Mouse (Mus musculus): Measurements from ENCODE around the gene Otub1. TPM values are rescaled to one million over a fixed set of nuclear protein-coding genes. Genes with fewer than 3 reads are reported as not detected.

Gene Otub1
- total RNA-seq, 2 experiments from 2014 or later = 118 to 130 TPM

GRCm38 (mm10) chr19:7209907-7210646 is 4.0 kb upstream of the Otub1 start:
- DNase-seq = no peak

GRCm38 (mm10) chr19:7205326-7205725 is 790 bp downstream of the Otub1 start:
- no peak for DNase-seq

DNA sequence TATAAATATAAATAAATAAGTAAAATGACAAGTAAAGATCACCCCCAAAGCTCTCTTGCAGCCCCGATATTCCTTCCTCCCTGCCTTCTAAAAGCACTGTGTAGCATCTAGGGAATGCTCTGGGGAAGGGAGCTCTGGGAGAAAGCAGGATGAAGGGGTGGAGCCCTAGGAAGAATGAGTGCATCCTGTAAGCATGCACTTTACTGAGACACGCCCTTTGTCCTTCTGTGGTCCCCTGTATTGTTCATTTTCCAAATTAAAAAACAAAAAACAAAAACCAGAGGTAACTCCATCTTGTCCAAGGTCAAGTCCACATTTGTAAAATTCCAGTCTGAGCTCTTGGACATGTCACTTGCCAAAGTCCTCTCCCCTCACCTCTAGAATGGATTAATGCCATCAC is 1.2 kb downstream of the Otub1 start:
- DNase-seq = no peak

GRCm38 (mm10) chr19:7200427-7200826 is 5.7 kb downstream of the Otub1 start:
- peak; percentile 39 to 41 for DNase-seq

DNA sequence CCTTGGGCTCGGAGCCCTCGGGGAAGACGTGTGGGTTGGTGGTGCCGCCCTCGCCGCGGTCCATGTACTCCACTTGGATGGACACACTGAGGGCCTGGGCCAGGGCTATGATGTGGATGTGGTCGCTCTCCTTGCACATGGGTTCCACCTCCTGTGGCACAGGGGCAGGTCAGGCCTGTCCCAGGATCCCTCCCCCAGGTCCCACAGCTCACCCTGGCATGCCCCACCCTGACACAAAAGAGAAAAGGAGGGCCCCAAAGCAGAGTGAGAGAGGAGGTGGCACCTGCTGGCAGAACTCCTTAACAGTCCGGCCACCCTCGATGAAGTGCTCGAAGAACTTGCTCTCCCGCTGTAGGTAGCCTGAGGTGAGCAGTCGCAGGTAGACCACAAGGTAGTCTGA is 7.0 kb downstream of the Otub1 start:
- DNase-seq = no peak

GRCm38 (mm10) chr19:7197445-7197844 is 8.7 kb downstream of the Otub1 start:
- DNase-seq = no peak

DNA sequence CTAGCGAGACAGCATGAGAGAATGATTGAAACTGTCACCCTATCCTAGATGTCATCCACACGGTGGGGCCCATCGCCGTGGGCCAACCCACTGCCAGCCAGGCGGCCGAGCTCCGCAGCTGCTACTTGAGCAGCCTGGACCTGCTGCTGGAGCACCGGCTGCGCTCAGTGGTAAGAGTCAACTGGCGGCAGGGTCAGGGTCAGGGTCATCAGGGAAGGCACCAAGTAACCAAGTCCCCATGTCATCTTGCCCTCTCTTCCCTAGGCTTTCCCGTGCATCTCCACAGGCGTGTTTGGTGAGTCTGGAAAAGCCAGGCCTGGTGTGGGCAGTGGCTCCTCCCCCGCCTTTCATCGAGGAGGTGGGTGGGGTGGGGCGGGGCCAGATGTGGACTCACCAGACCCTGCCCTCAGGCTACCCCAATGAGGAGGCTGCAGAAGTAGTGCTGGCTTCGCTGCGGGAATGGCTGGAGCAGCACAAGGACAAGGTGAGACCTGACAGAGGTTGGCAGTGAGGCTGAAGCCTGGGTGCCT is 9.3 kb downstream of the Otub1 start:
- peak; percentile 57 to 68 for DNase-seq

GRCm38 (mm10) chr19:7195900-7196728 is 10.0 kb downstream of the Otub1 start:
- DNase-seq = peak; percentile 73 to 87

GRCm38 (mm10) chr19:7192561-7192967 is 13.6 kb downstream of the Otub1 start:
- no peak for DNase-seq

GRCm38 (mm10) chr19:7191639-7192038 is 14.5 kb downstream of the Otub1 start:
- no peak for DNase-seq

- DNase-seq = no peak
Measured at GRCm38 (mm10) chr19:7190986-7191385, 15.1 kb downstream of the Otub1 start.

- no peak for DNase-seq
Measured at GRCm38 (mm10) chr19:7189026-7189425, 17.1 kb downstream of the Otub1 start.

DNA sequence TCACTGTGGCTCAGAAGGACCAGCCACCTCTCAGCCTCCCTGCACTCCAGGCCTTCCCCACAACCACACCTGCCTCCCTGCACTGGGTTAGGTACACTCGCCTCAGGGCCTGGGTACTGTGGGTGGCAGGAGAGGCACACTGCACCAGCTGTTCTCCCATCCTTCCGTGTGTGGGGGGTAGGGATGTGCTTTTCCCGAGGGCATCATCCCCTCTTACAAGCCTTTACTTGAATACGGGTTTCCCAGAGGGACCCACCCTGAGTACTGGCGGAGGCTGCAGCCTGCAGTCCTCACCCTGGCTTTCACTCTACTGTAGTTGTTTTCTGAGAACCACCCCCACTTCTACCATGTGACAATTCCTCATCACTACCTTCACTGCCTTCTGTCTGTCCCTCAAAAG is 19.0 kb downstream of the Otub1 start:
- DNase-seq = no peak

GRCm38 (mm10) chr19:7185715-7186291 is 20.3 kb downstream of the Otub1 start:
- DNase-seq = no peak

- no peak for DNase-seq
Measured at GRCm38 (mm10) chr19:7185059-7185458, 21.1 kb downstream of the Otub1 start.

DNA sequence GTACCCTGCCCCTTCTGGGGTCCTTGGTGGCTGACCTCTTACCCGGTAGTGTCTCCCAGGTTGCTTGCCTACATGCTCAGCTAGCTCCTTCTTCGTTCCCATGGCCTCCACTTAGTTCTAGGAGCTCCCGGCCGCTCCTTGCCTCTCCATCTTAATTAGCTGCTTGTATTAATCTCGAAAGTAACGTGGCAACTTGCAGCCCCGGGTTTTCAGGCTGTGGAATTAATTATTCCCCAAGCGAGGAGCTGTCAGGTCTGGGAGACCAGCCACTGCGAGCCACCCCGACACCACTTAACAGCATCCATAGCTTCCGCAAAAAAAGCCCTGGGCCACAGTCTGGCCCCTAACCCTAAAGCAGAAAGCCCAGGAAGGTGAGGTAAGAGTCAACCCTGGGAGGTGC is 22.7 kb downstream of the Otub1 start:
- DNase-seq = no peak

DNA sequence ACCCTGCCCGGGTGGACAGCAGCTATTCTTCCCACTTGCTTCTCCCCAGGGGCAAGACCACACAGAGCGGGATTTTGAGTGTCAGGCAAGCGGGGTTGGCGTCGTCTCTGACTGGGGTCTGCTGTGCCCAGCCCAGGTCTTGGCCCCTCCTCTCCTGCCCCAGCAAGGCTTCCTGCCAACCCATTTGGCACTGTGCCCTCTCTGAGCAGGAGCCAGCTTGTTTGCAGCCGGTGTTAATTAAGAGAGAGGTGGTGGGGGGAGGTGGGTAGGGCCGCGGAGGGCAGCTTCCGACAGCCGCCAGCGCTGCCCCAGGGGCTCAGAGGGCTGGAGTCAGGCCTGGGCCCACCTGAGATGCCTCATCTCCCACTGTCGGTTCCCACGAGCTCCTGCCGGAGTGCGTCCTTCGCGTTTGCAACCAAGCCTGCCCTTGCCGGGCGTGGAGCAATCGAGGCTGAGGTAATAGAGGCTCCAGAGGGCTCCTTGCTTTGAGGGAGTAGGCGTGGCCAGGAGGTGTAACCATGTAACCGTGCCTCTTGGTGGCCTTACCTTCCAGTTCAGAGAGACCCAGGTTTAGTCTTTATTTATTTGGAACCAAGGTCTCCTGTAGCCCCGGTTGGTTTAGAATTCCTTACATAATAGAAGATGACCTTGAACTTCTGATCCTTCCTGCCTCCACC is 23.7 kb downstream of the Otub1 start:
- DNase-seq = peak; percentile 73 to 74

GRCm38 (mm10) chr19:7181496-7181895 is 24.6 kb downstream of the Otub1 start:
- DNase-seq = no peak

DNA sequence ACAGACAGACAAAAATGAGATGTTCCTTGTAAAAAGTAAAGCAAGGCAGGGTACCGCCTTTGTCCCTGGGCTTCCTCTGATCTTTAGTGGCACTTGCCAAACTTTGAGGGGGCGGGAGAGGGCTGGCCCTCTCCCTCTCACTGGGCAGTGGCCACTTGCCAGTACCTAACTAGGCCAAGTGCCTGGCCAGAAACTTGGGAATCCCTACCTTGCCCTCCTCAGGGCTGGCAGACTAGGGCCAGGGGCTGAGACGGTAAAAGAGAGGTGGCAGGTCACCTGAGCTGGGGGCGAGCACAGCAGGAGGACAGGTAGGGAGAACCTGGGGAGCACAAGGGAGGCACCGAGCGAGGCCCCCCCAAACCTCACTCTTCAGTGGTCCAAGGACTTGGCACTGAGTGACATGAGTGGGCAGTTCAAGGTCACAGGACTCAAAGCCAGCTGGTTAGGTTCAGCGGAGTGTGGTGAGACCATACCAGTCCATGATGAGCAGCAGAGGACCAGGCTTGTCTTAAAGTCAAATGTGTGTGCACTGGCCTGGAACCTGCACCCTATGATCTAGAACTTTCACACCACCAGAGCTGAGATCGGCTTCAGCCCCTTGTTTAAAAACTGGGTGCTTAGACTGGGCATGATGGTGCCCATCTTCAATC is 25.2 kb downstream of the Otub1 start:
- peak; percentile 56 to 64 for DNase-seq

- peak in 1 of 2 experiments; percentile 35 for DNase-seq
Measured at GRCm38 (mm10) chr19:7178841-7179452, 27.2 kb downstream of the Otub1 start.

All from adrenal gland, postnatal 36 days (tissue).